Mouse (Mus musculus) heart, postnatal 25 days (tissue): ENCODE measurements around the gene Nostrin. TPM values are rescaled to one million over a fixed set of nuclear protein-coding genes. Genes with fewer than 3 reads are reported as not detected.

Experiments used
- DNase-seq: peaks from one replicate; pipeline ENCODE4 v3.0.0; 2022; ENCODE audit warnings: low spot score
- intact Hi-C: fragments of 180-260 bp; cut with DNase I; formaldehyde crosslinking; loops from one replicate; pipeline ENCODE4 v1.15.1; 2025
- total RNA-seq, 2 experiments: library from RNA; stranded (reverse); gene quantifications; 2 replicates each; pipeline ENCODE4 v1.2.3; 2021

Nostrin gene
- total RNA-seq, 2 experiments from 2014 or later: 4.9 to 5.7 TPM

DNA sequence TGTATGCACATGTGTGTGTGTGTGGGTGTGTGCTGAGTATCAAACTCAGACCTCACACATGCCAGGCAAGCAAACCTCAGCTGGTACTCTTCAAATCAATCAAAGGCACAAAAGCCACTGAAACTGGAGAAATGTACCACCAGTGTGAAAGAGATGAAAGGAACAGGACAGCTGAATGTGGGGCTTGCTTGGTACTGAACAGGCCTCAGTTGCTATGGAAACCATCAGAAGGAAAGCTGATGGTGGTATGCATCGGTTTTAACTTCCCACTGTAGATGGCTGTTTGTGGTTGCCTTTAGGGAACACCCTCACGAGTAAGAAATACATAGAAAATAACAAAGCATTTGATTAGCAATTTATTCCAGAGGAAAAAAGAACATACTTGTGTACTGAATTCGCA lies 10.2 kb upstream of the Nostrin start:
- intact Hi-C loops: no loop called here
- no peak for DNase-seq

GRCm38 (mm10) chr2:69128321-69128720 lies 7.3 kb upstream of the Nostrin start:
- DNase-seq: no peak
- intact Hi-C loops: no loop called here

DNA sequence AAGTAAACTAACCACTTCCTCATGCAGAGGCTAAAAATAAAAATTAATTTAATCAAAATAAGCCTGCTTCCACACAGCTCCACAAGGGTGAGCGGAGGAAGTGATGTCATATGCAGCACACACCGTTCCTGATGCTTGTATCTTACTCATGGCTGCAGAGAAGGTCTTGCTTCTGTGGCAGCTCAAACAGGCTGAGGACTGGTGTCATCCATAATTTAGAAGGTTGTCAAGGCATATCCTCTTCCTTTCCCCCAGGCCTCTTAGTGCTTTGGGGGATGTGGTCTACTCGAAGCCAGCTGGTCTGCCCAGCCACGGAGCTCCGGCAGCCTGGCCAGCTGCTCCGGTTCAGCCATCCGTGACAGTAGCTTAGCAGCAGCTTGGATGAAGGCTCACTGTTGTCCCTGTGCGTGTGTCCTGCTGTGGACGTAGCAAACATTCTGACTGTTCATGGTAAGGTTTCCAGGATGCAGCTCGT lies 6.6 kb upstream of the Nostrin start:
- no peak for DNase-seq
- intact Hi-C loops: no loop called here

DNA sequence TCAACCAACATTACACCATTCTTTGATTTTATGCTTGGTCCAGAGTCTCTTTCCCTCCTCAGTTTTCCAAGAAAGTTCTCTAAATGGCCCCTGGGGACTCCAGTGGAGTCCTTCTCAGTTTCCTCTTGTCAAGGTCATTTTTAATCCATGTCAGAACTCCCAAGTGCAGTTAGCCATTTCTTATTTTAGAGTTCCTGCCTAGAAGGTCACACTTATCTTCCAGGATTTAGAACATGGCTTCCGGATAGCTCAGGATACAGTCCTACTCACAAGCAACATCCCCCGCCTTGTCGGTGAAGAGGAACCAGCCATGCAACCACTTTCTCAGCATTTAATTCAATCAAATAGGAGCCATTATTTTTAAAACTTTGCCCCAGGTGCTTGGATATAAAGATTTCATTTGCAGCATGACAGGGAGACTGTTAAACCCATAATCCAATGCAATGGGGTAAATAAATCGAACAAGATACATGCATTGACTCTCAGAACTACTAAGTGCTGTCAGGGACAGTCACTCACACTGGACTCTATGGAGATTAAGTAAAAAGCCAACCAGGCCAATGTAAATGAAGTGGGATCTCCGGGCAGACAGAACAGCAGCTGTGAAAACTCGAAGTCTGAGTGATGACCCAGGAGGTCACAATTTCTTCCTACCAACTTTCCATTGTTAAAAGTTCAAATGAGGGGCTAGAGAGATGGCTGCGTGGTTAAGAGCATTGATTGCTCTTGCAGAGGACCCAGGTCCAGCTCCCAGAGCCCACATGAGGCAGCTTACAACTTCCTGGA lies 6.0 kb upstream of the Nostrin start:
- intact Hi-C loops: loop anchor here (2.0 kb wide), 1 partner anchor 15 kb away; no protein-coding TSS in a partner anchor
- DNase-seq: no peak

DNA sequence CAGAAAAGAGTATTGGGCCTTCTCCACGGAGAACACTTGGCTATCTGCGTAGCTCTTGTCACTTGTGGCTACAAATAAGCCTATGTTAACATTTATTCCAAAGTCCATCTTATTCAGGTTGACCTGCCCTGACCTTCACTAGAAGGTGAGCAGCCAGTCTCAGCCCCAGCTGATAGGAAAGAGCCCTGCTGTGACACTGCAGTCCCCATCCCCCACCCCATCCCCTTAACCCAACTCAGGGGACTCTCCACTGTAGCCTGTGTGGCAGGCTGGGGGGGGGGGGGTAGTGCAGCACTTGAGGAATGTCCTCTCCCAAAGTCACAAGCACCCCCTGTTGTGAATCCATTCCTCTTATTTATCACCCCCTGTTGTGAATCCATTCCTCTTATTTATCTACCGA lies 3.6 kb upstream of the Nostrin start:
- DNase-seq: no peak
- intact Hi-C loops: no loop called here

DNA sequence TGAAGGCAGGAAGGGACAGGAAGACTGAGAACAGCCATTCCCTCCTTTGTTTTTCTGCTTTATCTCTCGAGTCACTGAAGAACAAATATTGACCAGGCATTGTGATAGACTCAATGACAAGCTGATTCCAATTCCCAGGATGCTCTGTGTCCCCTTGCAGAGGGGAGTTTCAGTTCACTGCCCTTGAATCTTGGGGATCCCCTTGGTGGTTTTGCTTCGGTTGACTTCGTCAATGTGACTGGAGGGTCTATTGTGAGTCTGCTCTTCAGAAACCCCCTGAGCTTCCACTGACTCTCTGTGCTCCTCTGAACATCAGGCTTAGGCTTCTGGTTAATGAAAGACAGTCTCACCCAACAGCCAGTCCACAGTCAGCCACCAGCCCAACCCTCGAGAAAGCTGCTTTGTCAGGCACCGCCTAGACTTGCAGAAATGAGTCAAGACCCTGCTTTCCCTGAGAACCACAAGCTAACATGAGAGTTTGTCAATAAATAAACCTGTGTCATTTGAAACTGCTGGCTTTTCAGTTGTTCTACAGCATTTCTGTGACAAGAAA lies 3.0 kb upstream of the Nostrin start:
- no peak for DNase-seq
- intact Hi-C loops: no loop called here

DNA sequence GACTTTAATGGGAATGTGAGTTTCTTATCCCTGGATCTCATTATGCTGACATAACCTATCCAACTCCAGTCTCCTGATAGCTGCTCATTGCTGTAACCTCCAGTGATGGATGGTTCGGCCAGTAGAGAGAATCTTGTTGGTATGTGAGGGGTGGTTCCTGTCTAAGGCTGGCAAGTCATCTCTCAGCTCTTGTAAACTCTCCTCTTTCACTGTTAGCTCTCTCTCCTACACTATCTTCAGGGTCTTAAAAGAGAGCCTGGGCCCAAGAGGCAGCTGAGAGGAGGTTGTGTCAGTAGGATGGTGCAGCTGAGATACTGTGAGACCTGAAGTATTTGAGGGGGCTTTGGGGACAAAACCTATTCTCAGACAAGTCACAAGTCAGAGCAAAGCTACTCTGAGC lies 1.4 kb upstream of the Nostrin start:
- DNase-seq: no peak

GRCm38 (mm10) chr2:69134937-69135336 lies 663 bp upstream of the Nostrin start:
- no peak for DNase-seq
- intact Hi-C loops: no loop called here

More for the DNA sequence above, 1.4 kb upstream of the Nostrin start:
- intact Hi-C loops: no loop called here

GRCm38 (mm10) chr2:69137406-69138084 lies 1.9 kb downstream of the Nostrin start:
- DNase-seq: no peak
- intact Hi-C loops: no loop called here

DNA sequence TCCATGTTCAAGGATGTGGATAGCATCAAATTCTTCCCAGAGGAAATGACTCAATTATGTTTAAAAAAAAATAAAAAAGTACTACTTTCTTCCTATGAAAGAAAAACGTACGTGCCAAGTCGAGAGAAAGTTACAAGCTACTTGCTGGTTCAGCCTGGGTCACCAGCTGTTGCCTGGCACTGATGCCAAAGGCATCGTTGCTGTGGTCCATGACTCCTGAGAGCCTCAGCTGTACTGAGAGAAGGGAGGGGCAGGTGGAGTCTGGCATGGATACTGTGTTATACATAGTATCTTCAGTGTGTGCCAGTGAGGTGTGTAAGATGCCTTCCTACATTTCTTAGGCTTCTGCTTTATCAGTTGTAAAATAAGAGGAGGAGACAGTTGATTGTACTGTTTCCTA lies 3.2 kb downstream of the Nostrin start:
- DNase-seq: no peak
- intact Hi-C loops: no loop called here

GRCm38 (mm10) chr2:69140215-69140614 lies 4.6 kb downstream of the Nostrin start:
- intact Hi-C loops: loop anchor here (10.0 kb wide), 1 partner anchor 65 kb away; the partner anchor contains the start of gene Spc25
- no peak for DNase-seq

- intact Hi-C loops: loop anchor here (10.0 kb wide), 1 partner anchor 64 kb away; the partner anchor contains the start of gene Spc25
Observed at GRCm38 (mm10) chr2:69140816-69141215, 5.2 kb downstream of the Nostrin start.

DNA sequence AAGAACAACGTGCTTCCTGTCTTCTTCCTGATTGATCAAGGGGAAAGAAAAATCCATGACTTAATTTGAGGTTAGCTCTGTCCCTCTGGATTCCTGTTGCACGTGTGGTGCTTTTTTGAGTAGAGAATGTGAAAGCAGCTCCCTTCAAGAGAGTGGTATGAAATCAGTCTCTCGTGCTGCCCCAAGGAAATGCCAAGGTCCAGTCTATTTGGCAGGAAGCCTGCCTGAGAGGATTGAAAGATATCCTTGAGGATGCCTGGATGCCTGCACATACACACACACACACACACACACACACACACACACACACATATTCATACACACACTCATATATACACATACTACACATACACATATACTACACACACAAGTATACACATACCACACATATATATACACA lies 13.1 kb downstream of the Nostrin start:
- intact Hi-C loops: loop anchor here (10.0 kb wide), 1 partner anchor 56 kb away; the partner anchor contains the start of gene Spc25
- no peak for DNase-seq

More at GRCm38 (mm10) chr2:69140816-69141215, 5.2 kb downstream of the Nostrin start:
- DNase-seq: no peak

- DNase-seq: no peak
- intact Hi-C loops: loop anchor here (10.0 kb wide), 1 partner anchor 56 kb away; the partner anchor contains the start of gene Spc25
Observed at GRCm38 (mm10) chr2:69149154-69149553, 13.6 kb downstream of the Nostrin start.

DNA sequence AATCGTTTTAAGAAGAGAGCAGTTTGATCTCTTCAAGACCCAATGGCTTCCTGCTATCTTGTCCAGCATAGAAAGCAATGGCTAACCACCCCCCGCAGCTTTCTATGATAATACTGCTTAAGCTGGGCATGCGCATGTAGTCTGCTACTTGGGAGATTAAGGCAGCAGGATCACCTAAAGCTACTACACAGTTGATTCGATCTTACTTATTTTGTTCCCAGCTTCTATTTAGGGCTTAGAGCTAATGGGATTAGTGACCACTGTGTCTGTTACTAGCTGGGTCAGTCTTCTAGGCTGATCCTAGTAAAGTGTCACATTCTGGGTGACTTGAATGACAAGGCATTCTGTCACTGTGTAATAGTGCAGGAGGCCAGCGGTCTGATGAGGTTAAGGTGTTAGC lies 15.2 kb downstream of the Nostrin start:
- intact Hi-C loops: no loop called here
- DNase-seq: no peak

DNA sequence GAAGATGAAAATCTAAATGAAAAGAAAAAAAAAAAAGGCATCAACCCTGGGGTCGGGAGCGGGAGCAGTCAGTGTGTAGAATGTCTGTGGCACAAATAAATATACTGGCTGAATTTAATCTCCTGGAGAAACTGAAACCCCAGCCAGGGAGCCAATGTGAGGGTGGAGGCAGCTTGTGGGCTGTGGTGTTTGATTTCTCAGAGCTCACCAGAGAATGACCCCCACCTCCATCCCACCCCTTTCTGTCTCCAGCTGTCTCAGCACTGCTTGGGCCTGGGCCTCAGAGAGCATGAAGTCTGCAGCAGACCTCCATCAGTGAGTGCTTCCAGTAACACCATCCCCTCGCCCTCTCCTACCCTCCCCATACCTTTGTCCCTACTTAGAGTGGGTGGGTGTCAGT lies 20.3 kb downstream of the Nostrin start:
- intact Hi-C loops: no loop called here
- no peak for DNase-seq

DNA sequence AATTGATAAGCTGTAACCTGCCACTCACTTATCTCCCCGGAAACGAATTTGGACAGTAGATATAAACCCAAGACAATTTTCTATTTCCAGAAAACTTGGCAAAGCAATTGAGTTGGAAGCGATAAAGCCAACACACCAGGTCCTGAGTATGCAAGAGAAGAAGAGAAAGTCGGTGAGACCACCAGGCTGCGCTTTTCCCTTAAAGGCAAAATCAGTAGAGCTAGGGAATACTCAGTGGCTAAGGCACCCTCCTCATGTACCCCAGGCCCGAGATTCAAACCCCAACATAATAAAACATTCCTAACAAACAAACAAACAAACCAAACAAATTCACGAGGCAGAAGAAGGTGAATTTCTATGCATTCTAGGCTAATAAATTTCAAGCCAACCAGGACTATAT lies 20.7 kb downstream of the Nostrin start:
- intact Hi-C loops: no loop called here

GRCm38 (mm10) chr2:69158907-69159306 lies 23.3 kb downstream of the Nostrin start:
- intact Hi-C loops: no loop called here
- DNase-seq: no peak

More for the DNA sequence above, 20.7 kb downstream of the Nostrin start:
- DNase-seq: no peak

DNA sequence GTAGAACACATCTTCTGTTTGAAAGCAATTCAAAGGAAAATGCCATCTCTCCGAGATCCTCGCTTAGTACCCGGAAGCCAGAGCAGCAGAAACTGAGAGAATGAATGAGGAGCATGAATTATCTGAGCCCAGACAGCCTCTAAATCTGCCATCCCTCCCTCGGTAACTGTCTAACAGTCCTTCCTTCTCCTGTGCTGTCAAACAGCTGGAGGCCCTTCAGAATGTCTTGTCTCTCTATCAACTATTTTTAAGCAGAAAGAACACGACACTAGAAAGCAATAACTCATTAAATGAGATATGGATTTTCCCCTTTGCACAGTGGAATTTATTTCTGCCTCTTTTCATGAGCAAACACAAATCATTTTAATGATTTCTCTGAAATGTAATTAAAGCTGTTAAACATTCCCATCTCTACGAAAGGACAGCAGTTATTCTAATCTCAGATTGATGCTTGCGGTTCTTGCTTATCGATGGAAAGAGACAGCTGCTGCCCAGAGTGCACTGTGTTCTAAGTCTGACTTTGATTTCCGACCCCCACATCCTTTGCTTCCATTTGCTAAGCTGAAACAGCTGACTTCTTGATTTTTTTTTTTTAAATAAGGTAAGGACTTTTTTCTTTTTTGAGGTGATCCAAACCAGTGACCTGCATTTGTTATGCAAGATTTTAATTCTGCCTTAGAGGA lies 34.9 kb downstream of the Nostrin start:
- intact Hi-C loops: no loop called here
- no peak for DNase-seq

DNA sequence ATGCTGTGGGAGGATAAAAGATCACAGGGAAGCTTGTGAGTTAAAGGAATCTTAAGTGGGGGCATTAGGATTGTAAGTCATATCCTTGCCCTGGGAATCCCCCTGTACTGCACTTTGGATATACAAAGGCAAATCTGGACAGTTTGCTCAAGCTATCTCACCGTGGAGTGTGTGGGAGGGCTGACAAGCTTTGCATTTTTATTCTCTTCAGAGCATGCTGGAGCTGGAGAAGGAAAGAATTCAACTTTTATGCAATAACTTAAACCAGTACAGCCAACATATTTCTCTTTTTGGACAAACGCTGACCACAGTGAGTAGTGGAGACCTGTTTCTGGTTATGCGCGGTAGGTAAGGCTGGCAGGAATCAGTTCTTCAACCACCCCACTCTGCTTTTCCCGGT lies 39.7 kb downstream of the Nostrin start:
- intact Hi-C loops: no loop called here
- no peak for DNase-seq
